Mouse (Mus musculus) kidney, embryonic 15.5 days (tissue): ENCODE measurements around the gene Olfr1323. TPM values are rescaled to one million over a fixed set of nuclear protein-coding genes. Genes with fewer than 3 reads are reported as not detected.

ENCODE experiments used
- ATAC-seq: fragments of 200-750 bp; cut with Nextera tagmentation; replicated peaks from 2 replicates; pipeline ENCODE4 v1.8.0; 2017; ENCODE audit warnings: moderate TSS enrichment; ENCODE audit not compliant: low FRiP score
- H3K27ac ChIP-seq: fragments of 300-500 bp; sonication (generic); 2 replicates; pipeline ENCODE4 v1.5.1; 2015; ENCODE audit warnings: mild to moderate bottlenecking, inconsistent platforms
- H3K27me3 ChIP-seq: fragments of 300-500 bp; sonication (generic); 2 replicates; pipeline ENCODE4 v1.6.1; 2015; ENCODE audit warnings: inconsistent platforms
- H3K36me3 ChIP-seq: fragments of 300-500 bp; sonication (generic); 2 replicates; pipeline ENCODE4 v1.6.1; 2015; ENCODE audit warnings: inconsistent platforms
- H3K4me1 ChIP-seq: fragments of 300-500 bp; sonication (generic); 2 replicates; pipeline ENCODE4 v1.6.1; 2015; ENCODE audit warnings: inconsistent platforms
- H3K4me2 ChIP-seq: fragments of 300-500 bp; sonication (generic); 2 replicates; pipeline ENCODE4 v1.6.1; 2015; ENCODE audit warnings: moderate library complexity, mild to moderate bottlenecking, inconsistent platforms
- H3K4me3 ChIP-seq: fragments of 300-500 bp; sonication (generic); replicated peaks from 2 replicates; pipeline ENCODE4 v1.5.1; 2015; ENCODE audit warnings: mild to moderate bottlenecking, inconsistent platforms
- H3K9ac ChIP-seq: fragments of 300-500 bp; sonication (generic); 2 replicates; pipeline ENCODE4 v1.6.1; 2015; ENCODE audit warnings: mild to moderate bottlenecking, inconsistent platforms
- H3K9me3 ChIP-seq: fragments of 300-500 bp; sonication (generic); replicated peaks from 2 replicates; pipeline ENCODE4 v1.6.1; 2016; ENCODE audit warnings: inconsistent platforms
- WGBS: fragments of 180-500 bp; shearing (Covaris S2); methylation state at CpG from one replicate; pipeline ENCODE4 v1.1.7; 2015; ENCODE audit warnings: mixed read lengths; 5-methylcytosine and 5-hydroxymethylcytosine counted together
- polyA plus RNA-seq: library from polyadenylated mRNA; unstranded; fragments of >200 nt; fragmentation: Nextera tagmentation; extraction: Ambion mirVana; gene quantifications from 2 replicates; pipeline ENCODE4 v1.2.1, GENCODE M21; 2015

The Olfr1323 gene
- polyA plus RNA-seq: not detected in 2 replicates

DNA sequence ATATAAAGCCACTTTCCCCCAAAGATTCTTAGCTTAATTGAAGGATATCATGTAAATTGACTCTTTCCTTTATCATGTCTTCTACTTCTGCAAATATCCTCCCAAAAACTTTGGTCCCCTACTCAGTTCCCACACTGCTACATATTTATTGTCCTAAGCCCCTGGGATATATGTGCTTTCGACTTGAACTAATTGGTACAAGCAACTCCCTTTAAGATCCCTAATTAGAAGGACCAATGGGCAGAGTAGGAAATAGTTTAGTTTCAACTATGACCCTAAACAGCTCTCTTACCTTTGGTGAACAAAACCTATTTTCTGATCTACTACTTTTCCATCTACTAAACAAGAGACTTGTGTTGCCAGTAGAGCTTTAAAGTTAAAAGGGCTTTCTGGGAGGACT is at the start of gene Olfr1323:
Gene Olfr1323, minus strand, starts transcription at position 101 of the 400 bp plus-strand sequence.
- H3K4me1 ChIP-seq: no peaks in the 10 kb centered on the region
- no peaks in the 10 kb centered on the region for H3K36me3 ChIP-seq
- H3K27ac ChIP-seq: no peak within 1 kb of the TSS
- no peak within 1 kb of the TSS for H3K9ac ChIP-seq
- no peak for ATAC-seq
- H3K27me3 ChIP-seq: no peaks in the 10 kb centered on the region
- H3K9me3 ChIP-seq: no peaks in the 10 kb centered on the region
- 71% methylated on average over 1 of the region's 1 CpGs for WGBS
- no peak within 1 kb of the TSS for H3K4me3 ChIP-seq
- no peak within 1 kb of the TSS for H3K4me2 ChIP-seq

- H3K27ac ChIP-seq: no peak overlapping the region
- H3K4me2 ChIP-seq: no peak overlapping the region
- WGBS: 35% methylated on average over 4 of the region's 4 CpGs
- H3K36me3 ChIP-seq: no peaks in the 10 kb centered on the region
- no peaks in the 10 kb centered on the region for H3K27me3 ChIP-seq
- no peaks in the 10 kb centered on the region for H3K9me3 ChIP-seq
- peak; percentile 73 for ATAC-seq
- no peak overlapping the region for H3K4me3 ChIP-seq
- H3K9ac ChIP-seq: no peak overlapping the region
- H3K4me1 ChIP-seq: no peaks in the 10 kb centered on the region
Observed at GRCm38 (mm10) chrX:50012242-50012641, 6.9 kb downstream of the Olfr1323 start.

Other genes with a start within 250 kb of the Olfr1323 start
- 5.0 and 5.7 TPM in 2 replicates for gene Igsf1, start 221.6 kb downstream of the Olfr1323 start, polyA plus RNA-seq
- gene Olfr1322, start 127.9 kb downstream of the Olfr1323 start, polyA plus RNA-seq: not detected in 2 replicates